Mouse (Mus musculus): ENCODE results near the gene Npas4.

GRCm38 (mm10) chr19:5038709-5039156 is 48.6 kb upstream of the Npas4 start, which contains the start of the genes B4gat1 and AC124502.3:
- TF ChIP-seq CTCF (IDR thresholded peaks at IDR 0.05; ENCODE audit: extremely low read depth, insufficient read depth, low read length) (no peak), POLR2A (IDR thresholded peaks at IDR 0.05; ENCODE audit: extremely low read depth, insufficient read depth, low read length) (peak; percentile 83)
